Mouse (Mus musculus): ENCODE results near the gene Fam234b.

- TF ChIP-seq CTCF (IDR thresholded peaks at IDR 0.05; ENCODE audit: low read depth, low read length) (no peak), POLR2A (IDR thresholded peaks at IDR 0.05; ENCODE audit: extremely low read depth, insufficient read depth, low read length) (no peak)
Observed at GRCm38 (mm10) chr6:135194907-135195306, 2.9 kb upstream of the Fam234b start.
